Mouse (Mus musculus): ENCODE measurements at regions not wholly inside any gene's neighbourhood (a gene's known extent, or its start where the extent isn't known, plus 50 kb on each side); places are given as distances from the start of the nearest gene placed in this dataset.

DNA sequence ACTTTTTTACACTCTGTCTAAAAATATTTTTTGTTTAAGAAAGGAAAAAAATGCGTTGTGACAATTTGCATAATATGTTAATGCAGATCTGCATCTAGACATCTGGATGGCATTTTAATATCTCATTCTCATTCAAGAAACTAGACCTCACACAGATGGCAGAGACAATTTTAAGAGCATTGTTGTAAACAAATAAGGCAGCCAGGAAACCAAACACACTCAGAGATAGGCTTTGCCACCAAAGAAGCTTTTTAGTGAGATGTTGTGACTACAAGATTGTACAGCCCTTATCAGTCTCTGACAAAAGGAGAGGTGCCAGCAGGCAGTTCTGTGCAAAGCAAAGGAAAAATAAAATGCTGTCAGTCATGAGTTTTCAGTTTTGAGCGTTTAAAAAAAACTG, 434.0 kb downstream of the Chl1 start:
- in situ Hi-C loops (cut with MboI; ENCODE audit: low sequenced_read_pairs in 2 of 2, unreplicated experiment in 2 of 2) = no loop called here
- no peak overlapping the region for H3K27ac ChIP-seq (ENCODE audit: insufficient read depth, low read depth, low read length, poor library complexity, severe bottlenecking)
- no peak for DNase-seq (ENCODE audit: low read depth, low spot score)
- H3K4me3 ChIP-seq (ENCODE audit: insufficient read depth in 1 of 2, low read depth in 1 of 2, low read length in 2 of 2, poor library complexity in 1 of 2, severe bottlenecking in 1 of 2) = no peak overlapping the region
- no peaks in the 10 kb centered on the region for H3K4me1 ChIP-seq (ENCODE audit: control insufficient read depth in 2 of 2, insufficient read depth in 2 of 2, low read length in 2 of 2, poor library complexity in 1 of 2)
- H3K9ac ChIP-seq (ENCODE audit: insufficient read depth, low read depth, low read length, poor library complexity, severe bottlenecking) = no peak overlapping the region
- TF ChIP-seq ZC3H11A (IDR thresholded peaks at IDR 0.05; ENCODE audit: borderline replicate concordance, low read depth, low read length) (no peak), CHD2 (IDR thresholded peaks at IDR 0.05; ENCODE audit: low read depth, low read length) (no peak), HCFC1 (IDR thresholded peaks at IDR 0.05; ENCODE audit: borderline replicate concordance, insufficient read depth, low read length) (no peak), MAFK (IDR thresholded peaks at IDR 0.05; ENCODE audit: insufficient read depth, low read depth, low read length) (no peak), ZNF384 (IDR thresholded peaks at IDR 0.05; ENCODE audit: low read depth, low read length) (no peak)
- no peaks in the 10 kb centered on the region for H3K9me3 ChIP-seq (ENCODE audit: control insufficient read depth, insufficient read depth, low read depth, low read length)
- H3K36me3 ChIP-seq (ENCODE audit: control insufficient read depth, insufficient read depth, low read length, poor library complexity, severe bottlenecking) = no peaks in the 10 kb centered on the region

GRCm38 (mm10) chr6:103947474-103947873, 437.1 kb downstream of the Chl1 start:
- no peaks in the 10 kb centered on the region for H3K4me1 ChIP-seq (ENCODE audit: control insufficient read depth in 2 of 2, insufficient read depth in 2 of 2, low read length in 2 of 2, poor library complexity in 1 of 2)
- no peak overlapping the region for H3K27ac ChIP-seq (ENCODE audit: insufficient read depth, low read depth, low read length, poor library complexity, severe bottlenecking)
- no peaks in the 10 kb centered on the region for H3K9me3 ChIP-seq (ENCODE audit: control insufficient read depth, insufficient read depth, low read depth, low read length)
- H3K4me3 ChIP-seq (ENCODE audit: insufficient read depth in 1 of 2, low read depth in 1 of 2, low read length in 2 of 2, poor library complexity in 1 of 2, severe bottlenecking in 1 of 2) = no peak overlapping the region
- TF ChIP-seq MAFK (IDR thresholded peaks at IDR 0.05; ENCODE audit: insufficient read depth, low read depth, low read length) (no peak), HCFC1 (IDR thresholded peaks at IDR 0.05; ENCODE audit: borderline replicate concordance, insufficient read depth, low read length) (no peak), ZC3H11A (IDR thresholded peaks at IDR 0.05; ENCODE audit: borderline replicate concordance, low read depth, low read length) (no peak), ZNF384 (IDR thresholded peaks at IDR 0.05; ENCODE audit: low read depth, low read length) (no peak), CHD2 (IDR thresholded peaks at IDR 0.05; ENCODE audit: low read depth, low read length) (no peak)
- in situ Hi-C loops (cut with MboI; ENCODE audit: low sequenced_read_pairs in 2 of 2, unreplicated experiment in 2 of 2) = no loop called here
- DNase-seq (ENCODE audit: low read depth, low spot score) = no peak
- H3K9ac ChIP-seq (ENCODE audit: insufficient read depth, low read depth, low read length, poor library complexity, severe bottlenecking) = no peak overlapping the region
- no peaks in the 10 kb centered on the region for H3K36me3 ChIP-seq (ENCODE audit: control insufficient read depth, insufficient read depth, low read length, poor library complexity, severe bottlenecking)

DNA sequence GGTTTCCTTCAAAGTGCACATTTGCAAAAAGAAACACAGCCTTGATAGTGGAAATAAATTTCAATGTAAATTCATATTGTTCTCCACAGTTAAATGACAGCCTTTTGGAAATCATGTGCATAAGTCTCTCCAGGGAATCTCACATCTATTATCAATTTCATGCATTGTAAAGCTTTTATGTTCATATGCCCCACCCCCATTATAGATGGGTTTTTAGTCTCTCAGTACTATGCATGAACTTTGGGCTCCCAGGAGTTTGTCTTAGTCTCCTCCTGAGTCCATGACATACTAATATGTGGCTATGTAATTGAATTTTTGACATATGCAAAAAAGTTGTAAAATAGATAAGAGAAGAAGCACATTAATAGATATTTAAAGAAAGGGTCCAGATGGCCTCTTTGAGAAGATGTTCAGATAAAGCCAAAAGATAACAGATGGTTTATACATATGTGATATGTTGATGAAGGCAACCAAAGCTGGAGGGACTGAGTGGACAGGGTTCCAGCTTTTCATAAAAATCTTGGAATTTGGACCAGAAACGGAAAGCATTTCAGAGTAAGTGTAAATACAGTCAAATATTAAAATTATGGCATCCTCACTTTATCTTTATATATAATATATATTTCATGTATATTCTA, 442.9 kb downstream of the Chl1 start:
- H3K27ac ChIP-seq (ENCODE audit: insufficient read depth, low read depth, low read length, poor library complexity, severe bottlenecking) = no peak overlapping the region
- no peaks in the 10 kb centered on the region for H3K9me3 ChIP-seq (ENCODE audit: control insufficient read depth, insufficient read depth, low read depth, low read length)
- no peaks in the 10 kb centered on the region for H3K36me3 ChIP-seq (ENCODE audit: control insufficient read depth, insufficient read depth, low read length, poor library complexity, severe bottlenecking)
- H3K4me3 ChIP-seq (ENCODE audit: insufficient read depth in 1 of 2, low read depth in 1 of 2, low read length in 2 of 2, poor library complexity in 1 of 2, severe bottlenecking in 1 of 2) = no peak overlapping the region
- in situ Hi-C loops (cut with MboI; ENCODE audit: low sequenced_read_pairs in 2 of 2, unreplicated experiment in 2 of 2) = no loop called here
- H3K9ac ChIP-seq (ENCODE audit: insufficient read depth, low read depth, low read length, poor library complexity, severe bottlenecking) = no peak overlapping the region
- no peak for DNase-seq (ENCODE audit: low read depth, low spot score)
- no peaks in the 10 kb centered on the region for H3K4me1 ChIP-seq (ENCODE audit: control insufficient read depth in 2 of 2, insufficient read depth in 2 of 2, low read length in 2 of 2, poor library complexity in 1 of 2)
- no peak for TF ChIP-seq CHD2 (IDR thresholded peaks at IDR 0.05; ENCODE audit: low read depth, low read length)
- TF ChIP-seq ZC3H11A (IDR thresholded peaks at IDR 0.05; ENCODE audit: borderline replicate concordance, low read depth, low read length) = no peak
- TF ChIP-seq MAFK (IDR thresholded peaks at IDR 0.05; ENCODE audit: insufficient read depth, low read depth, low read length) = no peak

- Histone ChIP-seq H3K9ac (ENCODE audit: insufficient read depth, low read depth, low read length, poor library complexity, severe bottlenecking) (no peak overlapping the region), H3K27ac (ENCODE audit: insufficient read depth, low read depth, low read length, poor library complexity, severe bottlenecking) (no peak overlapping the region), H3K9me3 (ENCODE audit: control insufficient read depth, insufficient read depth, low read depth, low read length) (no peaks in the 10 kb centered on the region), H3K4me3 (ENCODE audit: insufficient read depth in 1 of 2, low read depth in 1 of 2, low read length in 2 of 2, poor library complexity in 1 of 2, severe bottlenecking in 1 of 2) (no peak overlapping the region), H3K36me3 (ENCODE audit: control insufficient read depth, insufficient read depth, low read length, poor library complexity, severe bottlenecking) (no peaks in the 10 kb centered on the region), H3K4me1 (ENCODE audit: control insufficient read depth in 2 of 2, insufficient read depth in 2 of 2, low read length in 2 of 2, poor library complexity in 1 of 2) (no peaks in the 10 kb centered on the region)
- no peak for DNase-seq (ENCODE audit: low read depth, low spot score)
- no peak for TF ChIP-seq ZNF384 (IDR thresholded peaks at IDR 0.05; ENCODE audit: low read depth, low read length)
- TF ChIP-seq ZC3H11A (IDR thresholded peaks at IDR 0.05; ENCODE audit: borderline replicate concordance, low read depth, low read length) = no peak
- no peak for TF ChIP-seq CHD2 (IDR thresholded peaks at IDR 0.05; ENCODE audit: low read depth, low read length)
- TF ChIP-seq MAFK (IDR thresholded peaks at IDR 0.05; ENCODE audit: insufficient read depth, low read depth, low read length) = no peak
- in situ Hi-C loops (cut with MboI; ENCODE audit: low sequenced_read_pairs in 2 of 2, unreplicated experiment in 2 of 2) = no loop called here
Measured at GRCm38 (mm10) chr6:103959002-103959401, 448.6 kb downstream of the Chl1 start.

Measured in ES-E14 (cell line).